Mouse (Mus musculus) urinary bladder, postnatal 36 days (tissue): ENCODE data around the gene Rpl10.
A peak's percentile ranks its signal among the peaks of the same experiment; 100 is the strongest.

Experiments used
- DNase-seq, 2 experiments: peaks; one replicate each; pipeline ENCODE4 v3.0.0; 2022; ENCODE audit warnings: low spot score in 2 of 2, mixed read lengths in 1 of 2

Rpl10 gene

DNA sequence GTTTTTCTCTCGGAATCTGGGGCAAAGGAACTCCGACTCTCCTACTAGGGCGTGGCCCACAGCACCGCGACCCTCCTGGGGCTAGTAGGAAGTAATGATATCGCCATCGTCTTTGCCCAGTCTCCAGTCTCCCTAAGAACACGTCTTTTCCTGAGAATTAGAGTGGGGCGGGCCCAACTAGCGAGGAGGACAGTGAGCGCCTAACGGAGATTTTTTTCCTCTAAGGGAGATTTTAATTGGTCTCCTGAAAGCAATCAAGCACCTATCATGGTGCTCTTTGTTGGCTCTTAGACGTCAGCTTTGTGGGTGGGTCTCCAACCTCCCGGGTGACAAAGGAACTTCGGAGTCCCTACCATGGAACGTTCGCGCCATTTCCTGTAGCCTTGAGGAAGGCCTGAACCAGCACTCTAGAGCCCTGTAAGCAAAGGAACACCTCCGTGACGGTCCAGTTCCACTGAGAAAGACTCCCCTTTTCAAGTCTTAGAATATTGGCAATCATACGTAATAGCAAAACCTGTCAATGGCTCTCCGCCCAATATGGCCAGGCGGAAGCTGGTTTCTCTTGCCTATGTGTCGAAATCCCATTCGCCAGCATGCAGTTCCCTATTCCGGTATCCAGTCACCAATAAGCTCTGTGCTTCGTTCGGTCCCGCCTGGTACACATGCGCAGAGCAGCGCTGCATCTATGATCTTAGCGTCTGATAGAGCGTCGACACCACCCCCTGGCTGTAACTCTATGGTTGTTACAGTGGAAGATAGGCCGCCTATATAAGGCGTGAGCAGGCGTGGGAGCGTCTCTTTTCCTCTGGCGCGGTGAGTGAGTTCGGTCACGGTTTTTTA, at the start of gene Rpl10:
Gene Rpl10 (plus strand): TSS at position 751 of the 840 bp plus-strand sequence.
- peak; percentile 81 to 89 for DNase-seq

DNA sequence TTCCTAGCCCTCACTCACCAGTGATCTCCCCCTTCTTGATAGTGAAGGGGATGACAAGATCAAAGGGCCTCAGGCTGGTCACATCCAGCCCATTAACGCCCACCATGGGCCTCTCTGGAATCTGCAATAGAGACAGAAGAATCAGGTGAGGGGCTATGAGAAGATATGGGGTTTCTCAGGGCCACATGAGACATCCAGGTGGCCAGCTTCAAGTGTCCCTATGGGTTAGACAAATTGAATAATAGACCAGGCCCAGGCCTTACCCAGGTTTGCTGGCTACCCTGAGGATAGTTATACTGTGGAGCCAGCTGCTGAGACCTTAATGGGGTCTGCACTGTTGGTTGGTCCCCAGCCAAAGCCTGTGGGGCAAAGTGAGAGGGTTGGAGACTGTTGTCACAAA, 40.6 kb upstream of the Rpl10 start:
- DNase-seq: no peak

DNA sequence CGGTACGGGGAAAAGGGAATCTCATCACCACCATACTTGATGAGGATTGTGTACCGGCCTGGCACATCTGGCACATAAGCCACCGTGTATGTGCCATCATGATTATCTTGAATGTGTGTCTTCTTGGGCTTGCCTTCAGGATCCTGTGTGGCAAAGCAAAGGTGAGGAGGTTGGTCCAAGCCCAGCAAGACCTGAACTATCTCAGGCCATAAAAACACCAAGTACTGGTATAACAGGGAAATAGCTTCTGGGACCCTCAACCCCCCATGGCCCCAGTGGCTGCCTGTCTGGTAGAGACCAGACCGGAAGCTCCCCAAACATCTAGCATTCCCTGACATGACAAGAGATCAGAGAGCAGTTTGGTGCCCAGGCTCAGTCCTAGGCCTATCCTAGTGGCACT, 37.4 kb upstream of the Rpl10 start:
- no peak for DNase-seq

DNA sequence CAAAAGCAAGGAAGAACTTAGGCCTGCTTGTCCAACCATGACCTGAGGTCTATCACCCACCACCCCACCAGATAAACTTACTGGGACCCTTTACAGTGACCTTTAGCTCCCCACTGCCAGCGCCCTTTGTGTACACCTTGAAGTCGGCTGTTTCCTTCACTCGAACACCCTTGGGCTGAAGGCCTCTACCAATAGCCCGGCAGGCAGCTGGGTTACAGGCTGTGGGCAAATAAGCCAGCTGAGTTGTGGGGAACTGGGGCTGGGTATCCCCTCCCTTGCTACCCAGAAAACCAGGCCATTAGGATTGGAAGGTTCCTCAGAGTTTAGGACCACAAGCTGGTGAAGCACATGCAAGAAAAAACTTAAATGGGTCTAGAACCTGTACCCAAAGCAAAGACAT, 30.3 kb upstream of the Rpl10 start:
- DNase-seq: no peak

DNA sequence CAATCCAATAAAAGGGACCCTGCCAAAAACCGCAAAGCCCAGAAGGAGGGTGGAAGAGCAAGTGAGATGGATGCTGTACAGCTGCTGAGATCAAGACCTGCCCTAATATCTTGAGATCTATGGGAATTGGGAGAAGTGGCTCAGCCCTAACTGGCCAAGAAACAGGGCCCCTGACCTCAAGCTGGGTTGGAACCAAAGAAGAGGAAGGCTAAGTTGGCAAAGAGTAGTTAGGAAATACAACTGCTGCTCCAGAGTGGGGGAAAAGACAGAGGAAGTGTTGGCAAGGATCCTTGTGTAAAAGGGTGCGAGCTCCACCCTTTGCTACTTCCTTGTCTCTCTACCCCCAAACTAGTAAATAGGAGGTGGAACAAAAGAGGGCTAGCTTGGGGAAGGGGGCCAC, 27.2 kb upstream of the Rpl10 start:
- no peak for DNase-seq

DNA sequence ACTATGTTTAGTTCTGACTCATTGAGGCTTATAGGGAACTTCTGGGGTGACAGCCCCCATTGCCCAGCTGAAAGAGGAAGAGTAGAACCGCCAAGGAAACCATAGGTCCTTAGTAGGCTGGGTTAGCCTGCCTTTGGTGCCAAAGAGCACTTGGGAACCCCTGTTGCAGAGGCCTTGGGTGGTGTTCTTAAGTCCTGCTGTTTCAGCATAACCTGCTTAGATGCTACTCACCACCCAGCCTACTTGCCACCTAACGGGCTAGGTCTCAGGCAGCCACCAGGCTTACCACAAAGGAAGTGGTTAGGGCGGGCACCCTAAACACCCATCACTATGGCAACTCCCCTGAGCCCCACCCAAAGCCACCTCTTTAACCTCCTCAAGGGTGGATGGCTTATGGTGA, 26.8 kb upstream of the Rpl10 start:
- no peak for DNase-seq

DNA sequence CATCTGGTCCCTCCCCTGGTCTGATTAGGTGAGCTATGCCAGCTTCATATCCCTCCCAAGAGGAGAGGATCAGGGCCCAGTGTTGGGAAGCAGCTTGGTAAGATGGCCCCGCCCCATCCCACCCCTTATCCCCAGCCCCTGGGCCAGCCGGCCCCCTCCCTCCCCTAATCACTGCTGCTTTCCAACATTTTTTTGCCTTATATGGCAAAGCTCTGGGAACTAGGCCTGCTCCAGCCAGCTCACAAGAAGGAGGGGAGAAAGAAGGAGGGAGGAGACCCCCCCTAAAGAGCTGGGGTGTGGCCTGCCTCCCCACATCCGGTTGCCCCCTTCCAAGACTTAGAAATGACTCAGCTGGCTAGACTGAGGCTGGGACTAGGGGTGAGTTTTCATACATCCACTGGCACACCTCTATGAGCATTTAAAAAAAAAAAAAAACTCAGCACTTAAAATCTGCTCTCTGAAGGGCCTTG, 26.0 kb upstream of the Rpl10 start:
- peak; percentile 31 to 54 for DNase-seq

DNA sequence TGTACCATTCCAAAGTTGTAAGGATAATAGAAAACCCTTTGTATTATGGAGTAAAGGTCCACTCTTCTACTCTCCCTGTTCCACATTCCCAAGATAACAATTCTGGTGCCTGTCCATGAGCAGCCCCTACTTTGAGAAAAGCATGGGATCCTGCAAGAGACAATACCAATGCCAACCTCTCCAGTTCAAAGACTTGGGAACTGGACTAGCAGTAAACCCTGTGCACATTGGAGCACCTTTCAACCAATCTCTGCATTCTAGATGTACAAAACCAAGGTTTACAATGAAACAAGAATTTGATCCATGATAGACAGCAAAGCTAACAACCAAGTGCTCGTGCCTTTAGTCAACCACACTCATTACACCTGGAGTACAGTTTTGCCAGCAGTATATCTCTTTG, 25.5 kb upstream of the Rpl10 start:
- no peak for DNase-seq

DNA sequence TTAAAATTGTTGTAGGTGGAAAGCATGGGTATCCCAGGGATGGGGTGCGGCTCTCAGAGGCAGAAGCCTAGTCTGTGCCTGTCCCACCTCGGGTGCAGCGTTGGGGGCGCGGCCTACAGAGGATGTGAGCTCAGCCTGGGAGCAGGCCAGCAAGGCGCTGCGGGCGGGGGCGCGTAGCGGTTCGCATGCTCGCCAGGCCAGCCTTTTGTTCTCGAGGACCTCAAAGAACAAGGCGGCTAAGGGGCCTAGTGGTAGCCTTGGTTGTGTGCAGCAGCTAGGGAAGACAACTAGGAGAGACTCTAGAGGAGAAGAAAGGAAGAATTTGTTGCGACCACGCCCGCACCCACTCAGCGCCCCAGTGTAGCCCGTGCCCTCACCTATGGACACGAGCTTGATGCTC, 24.9 kb upstream of the Rpl10 start:
- DNase-seq: peak; percentile 64 to 79

DNA sequence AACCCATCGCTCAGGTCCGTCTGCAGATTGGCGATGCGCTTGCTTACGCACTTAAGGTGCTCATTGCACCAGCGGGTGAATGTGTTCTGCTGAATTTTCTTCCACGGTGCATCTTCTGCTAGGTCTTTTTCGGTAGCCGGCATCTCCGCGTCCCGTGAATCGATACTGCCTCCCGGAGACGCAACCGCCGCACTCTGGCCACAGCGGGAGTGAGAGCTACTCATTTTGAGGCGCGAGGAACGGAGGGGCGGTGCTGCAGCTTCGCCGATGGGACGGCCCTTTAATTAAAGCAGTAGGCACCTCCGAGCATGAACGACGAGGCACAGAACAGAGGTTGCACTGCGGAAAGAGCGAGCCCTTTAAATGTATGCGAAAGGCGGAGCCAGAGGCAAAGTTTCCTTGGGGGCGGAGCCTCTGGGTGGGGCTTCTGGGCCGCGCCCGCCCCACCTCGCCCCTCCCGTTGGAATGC, 24.4 kb upstream of the Rpl10 start:
- DNase-seq: peak; percentile 65 to 87

DNA sequence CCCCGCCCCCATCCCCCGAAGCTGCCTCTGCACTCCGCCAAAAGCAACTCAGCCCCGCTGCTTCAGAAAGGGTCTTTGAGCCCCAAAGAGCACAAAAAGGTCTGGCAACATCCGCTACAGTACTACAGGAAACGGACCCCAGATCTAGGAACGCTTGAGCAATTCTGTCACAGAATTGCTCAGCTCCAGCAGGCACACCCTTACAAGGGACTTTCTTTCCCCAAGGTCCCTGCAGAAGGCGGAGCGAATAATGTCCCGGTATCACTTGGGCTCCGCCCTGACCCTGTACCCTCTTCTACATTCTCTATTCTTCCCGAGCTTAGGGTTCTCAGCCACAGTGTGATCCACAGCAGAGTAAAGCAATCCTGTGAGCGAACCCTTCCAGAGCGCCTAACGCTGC, 23.9 kb upstream of the Rpl10 start:
- no peak for DNase-seq

DNA sequence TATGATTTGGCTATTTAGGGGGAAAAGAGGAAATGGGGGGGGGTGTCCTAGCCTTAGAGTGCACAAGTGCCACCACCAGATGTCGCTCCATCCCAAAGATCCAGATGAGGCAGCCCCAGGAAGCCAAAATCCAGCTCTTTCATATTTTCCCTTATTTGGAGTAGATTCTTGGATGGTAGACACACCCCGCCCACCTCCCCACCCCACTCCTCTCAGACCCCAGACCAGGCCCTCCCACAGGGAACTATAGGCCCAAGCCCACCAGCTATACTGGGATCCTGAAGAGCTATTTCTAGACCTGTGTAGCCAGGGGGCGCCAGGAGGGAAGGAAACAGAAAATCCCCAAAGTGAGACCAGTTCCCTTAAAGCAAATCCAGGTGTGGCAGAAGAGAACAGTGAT, 22.0 kb upstream of the Rpl10 start:
- DNase-seq: peak in 1 of 2 experiments; percentile 52

DNA sequence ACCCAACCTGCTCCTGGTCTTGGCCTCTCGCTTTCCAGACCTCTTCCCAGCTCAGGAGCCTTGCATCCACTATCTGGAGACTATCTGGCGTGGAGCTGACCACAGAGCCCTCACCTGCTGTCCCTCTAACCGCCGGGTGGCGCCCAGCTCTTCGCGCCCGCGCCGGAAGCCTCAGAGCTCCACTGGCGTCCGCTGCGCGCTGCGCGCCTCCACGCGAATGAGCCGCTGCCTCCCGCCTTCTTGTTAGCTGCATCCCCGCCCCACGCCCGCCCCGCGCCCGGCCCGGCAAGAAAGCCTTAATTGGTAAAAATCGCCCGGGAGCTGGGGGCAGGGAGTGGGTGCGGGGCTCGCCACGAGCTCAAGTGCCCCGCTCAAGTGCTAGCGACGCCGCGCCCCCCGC, 21.0 kb upstream of the Rpl10 start, which contains the start of gene Flna:
Gene Flna (minus strand): TSS at position 206 of the 400 bp plus-strand sequence.
- peak in 1 of 2 experiments; percentile 62 for DNase-seq

DNA sequence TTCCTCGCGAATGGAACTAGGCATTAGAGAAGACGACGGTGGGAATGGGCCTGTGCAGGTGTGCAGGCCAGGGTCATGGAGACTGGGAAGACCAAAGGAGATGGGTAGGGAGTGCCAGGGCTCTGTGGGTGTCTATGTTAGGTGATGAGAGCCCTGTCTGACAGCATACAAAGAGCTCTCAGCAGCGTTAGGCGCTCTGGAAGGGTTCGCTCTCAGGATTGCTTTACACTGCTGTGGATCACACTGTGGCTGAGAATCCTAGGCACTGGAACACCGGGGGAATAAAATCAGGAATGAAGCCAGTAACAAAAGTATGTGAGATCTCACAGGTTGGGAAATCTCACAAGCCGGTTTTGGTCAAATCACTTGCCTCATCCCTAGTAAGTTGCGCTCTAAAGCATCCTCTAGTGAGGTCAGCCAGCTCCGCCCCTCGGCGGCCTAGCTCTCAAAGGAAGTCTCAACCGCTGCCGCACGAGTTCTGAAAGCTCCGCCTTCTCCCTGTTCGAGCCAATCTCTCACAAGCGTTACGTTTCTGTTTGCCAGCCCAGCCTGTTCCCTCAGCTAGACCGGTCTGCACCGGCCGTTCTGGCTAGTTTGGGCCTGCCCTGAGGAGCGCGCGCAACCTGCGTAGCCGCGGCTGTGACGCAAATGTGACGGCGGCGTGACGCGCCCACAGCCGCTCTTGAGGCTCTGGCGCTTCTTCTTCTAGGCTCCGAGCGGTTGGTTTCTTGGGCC, 16.3 kb upstream of the Rpl10 start, which contains the start of gene Emd:
Gene Emd (plus strand): TSS at position 535 of the 735 bp plus-strand sequence.
- peak; percentile 75 to 90 for DNase-seq

DNA sequence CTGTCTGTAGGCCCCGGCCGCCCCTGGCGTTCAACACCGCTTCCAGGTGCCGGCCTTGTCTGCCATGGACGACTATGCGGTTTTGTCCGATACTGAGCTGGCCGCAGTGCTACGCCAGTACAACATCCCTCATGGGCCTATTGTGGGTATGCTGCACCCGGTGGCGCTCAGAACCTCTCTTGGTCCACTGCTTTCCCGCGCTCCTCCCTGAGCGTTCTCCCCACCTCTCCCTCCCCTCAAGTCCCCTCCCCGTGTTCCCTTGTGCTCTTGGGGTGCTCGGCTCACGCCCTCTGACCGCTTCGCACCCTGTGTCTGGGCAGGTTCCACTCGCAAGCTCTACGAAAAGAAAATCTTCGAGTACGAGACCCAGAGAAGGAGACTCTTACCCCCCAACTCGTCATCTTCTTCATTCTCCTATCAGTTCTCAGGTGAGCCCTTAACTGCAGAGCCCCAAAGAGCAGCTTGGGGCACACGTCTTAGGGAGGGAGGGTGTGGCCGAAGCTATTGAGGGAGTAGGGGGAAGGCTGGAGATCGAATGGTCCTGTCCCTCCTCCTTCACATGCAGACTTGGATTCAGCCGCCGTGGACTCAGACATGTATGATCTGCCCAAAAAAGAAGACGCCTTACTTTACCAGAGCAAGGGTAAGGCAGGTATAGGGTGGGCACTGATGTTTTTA, 15.6 kb upstream of the Rpl10 start:
- no peak for DNase-seq

DNA sequence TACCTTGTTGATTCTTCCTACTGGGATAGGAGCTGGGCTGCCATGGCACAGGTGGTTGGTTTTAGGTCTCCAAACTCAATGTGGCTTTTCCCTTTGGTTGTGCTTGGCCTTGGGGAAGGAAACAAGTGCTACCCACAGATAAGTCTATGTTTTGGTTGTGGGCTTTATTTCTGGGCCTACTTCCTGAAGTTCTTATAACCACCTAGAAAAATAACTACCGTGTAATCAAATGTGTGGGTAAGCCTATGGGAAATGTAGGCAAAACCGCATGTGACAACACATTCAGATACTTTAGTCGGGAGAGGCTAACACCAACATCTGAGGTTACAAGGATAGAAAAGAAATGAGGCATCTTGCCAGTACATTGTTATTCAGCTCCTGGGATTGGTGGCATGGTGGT, 12.9 kb upstream of the Rpl10 start:
- no peak for DNase-seq

DNA sequence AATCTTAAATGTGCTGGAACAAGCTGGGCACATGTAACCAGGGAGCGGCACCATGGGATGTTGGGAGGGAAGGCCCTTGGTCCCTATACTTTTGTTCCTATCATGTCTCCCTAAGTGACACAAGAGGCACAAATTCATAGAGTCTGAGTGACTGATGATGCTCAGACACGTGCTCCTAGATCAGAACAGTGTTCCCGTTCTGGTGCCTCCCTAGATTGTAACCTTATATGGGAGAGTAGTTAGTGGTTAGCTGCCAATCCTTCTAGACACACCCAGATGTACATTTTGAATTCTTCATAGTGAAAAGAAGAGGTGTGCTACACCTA, 913 bp upstream of the Rpl10 start:
- DNase-seq: no peak

DNA sequence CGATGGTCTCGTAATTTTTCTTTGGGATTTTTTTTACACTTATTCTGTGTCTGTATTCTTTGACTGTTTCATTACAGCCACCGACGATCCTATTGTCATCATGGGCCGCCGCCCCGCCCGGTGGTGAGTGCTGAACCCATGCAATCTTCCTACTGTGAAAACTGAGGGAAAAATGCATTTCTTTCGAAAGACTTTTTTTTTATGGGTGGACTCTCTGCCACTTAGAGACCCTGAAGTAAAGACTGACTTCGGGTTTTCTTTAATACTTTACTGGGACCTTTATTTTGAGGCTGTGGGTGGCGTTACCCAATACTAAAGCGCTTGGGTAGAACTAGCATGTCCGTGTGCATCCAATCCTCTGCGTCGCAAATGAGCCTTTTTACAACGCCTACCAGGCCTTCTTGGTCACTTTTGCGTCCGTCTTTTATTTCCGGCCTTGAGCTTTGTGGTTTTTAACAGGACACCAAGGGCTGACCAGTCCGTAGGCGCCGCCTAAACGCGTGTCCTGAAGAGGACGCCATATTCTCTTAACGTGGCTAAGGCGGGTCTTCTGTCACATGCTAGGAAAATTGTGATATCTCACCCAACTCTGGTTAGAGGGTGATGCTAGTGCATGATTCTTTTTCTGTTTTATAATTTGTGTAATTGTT, 415 bp downstream of the Rpl10 start:
- no peak for DNase-seq

DNA sequence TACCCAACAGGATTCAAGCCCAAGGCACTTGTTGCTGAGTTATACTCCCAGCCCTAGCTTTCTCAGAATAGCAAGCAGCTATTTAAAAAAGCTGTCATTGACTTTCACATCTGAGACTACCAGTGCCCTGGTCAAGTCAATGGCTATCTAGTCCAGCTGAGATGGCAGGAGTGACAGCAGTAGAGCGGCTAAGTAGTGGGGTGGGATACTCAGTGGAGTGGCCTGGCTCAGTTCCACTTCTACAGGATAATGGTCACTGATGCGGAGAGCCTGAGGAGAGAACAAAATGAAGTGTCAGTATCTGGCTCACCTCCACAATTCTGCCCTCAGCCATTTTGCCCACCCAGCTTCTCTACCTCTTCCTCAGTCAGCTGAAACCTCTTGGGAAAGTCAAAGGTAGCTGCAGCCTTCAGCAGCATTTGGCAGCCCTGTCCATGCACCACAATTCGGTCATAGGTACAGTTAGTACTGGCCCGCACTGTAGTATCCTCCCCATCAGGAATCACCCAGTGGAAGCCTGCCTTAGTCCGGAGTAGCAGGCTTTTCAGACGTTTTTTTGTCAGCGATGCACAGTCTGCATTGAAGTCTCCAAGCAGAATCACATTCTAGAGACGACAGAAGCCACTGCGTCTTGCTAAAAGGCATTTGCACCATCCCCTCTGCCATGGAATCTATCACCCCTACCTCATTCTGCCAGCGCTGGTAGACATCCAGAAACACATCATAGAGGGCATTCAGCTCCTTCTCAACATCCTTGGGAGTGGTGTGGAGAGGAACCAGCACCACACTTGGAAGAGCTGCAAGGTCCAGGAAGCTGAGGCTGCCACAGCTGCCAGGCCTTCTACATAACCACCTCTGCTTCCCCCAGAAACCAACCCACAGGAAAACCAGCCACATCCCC, 3.1 kb downstream of the Rpl10 start:
- DNase-seq: no peak

DNA sequence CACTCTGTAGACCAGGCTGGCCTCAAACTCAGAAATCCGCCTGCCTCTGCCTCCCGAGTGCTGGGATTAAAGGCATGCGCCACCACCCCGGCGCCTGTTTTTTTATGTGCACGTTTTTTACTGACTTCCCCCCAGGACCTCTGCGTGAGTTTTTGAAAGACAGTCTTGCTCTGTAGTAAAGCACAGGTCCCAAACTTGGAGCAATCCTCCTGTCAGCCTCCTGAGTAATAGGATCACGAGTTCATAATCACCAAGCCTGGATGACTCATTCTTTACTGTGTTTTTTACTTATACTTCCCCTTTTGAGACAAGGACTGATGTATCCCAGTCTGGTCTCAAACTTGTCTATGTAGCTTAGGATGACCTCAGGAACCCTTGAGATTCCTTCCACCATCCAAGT, 7.3 kb downstream of the Rpl10 start:
- no peak for DNase-seq
